Mouse (Mus musculus): ENCODE measurements around the gene Armh4.

GRCm38 (mm10) chr14:49721281-49721680, 61.9 kb downstream of the Armh4 start:
- no peak for TF ChIP-seq POLR2A (IDR thresholded peaks at IDR 0.05; ENCODE audit: borderline replicate concordance, extremely low read depth, insufficient read depth, insufficient read length, poor library complexity, severe bottlenecking)
- TF ChIP-seq CTCF (IDR thresholded peaks at IDR 0.05; ENCODE audit: borderline replicate concordance, extremely low read depth, insufficient read depth, insufficient read length), result no peak
